Mouse (Mus musculus): Measurements from ENCODE around the gene Arsg.

- TF ChIP-seq EP300 (optimal IDR thresholded peaks at IDR 0.05) (no peak), CTCF (IDR thresholded peaks at IDR 0.05; ENCODE audit: low read depth) (no peak)
Measured at GRCm38 (mm10) chr11:109507068-109507467, 33.9 kb downstream of the Arsg start.
